Mouse (Mus musculus) intestine, embryonic 14.5 days (tissue): ENCODE measurements around the gene Steap3. TPM values are rescaled to one million over a fixed set of nuclear protein-coding genes. Genes with fewer than 3 reads are reported as not detected.

Source experiments
- ATAC-seq: fragments of 200-750 bp; cut with Nextera tagmentation; replicated peaks from 2 replicates; pipeline ENCODE4 v1.8.0; 2017; ENCODE audit warnings: low read depth, moderate number of reproducible peaks, moderate TSS enrichment, moderate library complexity; ENCODE audit not compliant: low FRiP score, low TSS enrichment
- DNase-seq: peaks from one replicate; pipeline ENCODE4 v3.0.0-alpha.2; 2018; ENCODE audit warnings: low spot score
- H3K27ac ChIP-seq: fragments of 300-500 bp; sonication (generic); 2 replicates; pipeline ENCODE4 v1.5.1; 2014; ENCODE audit warnings: low read depth, mild to moderate bottlenecking, control low read depth
- H3K27me3 ChIP-seq: fragments of 300-500 bp; sonication (generic); replicated peaks from 2 replicates; pipeline ENCODE4 v1.6.1; 2014; ENCODE audit warnings: low read length, control low read depth; ENCODE audit not compliant: control insufficient read depth, insufficient read depth
- H3K36me3 ChIP-seq: fragments of 300-500 bp; sonication (generic); 2 replicates; pipeline ENCODE4 v1.6.1; 2014; ENCODE audit warnings: low read length, control low read depth; ENCODE audit not compliant: control insufficient read depth, insufficient read depth
- H3K4me1 ChIP-seq: fragments of 300-500 bp; sonication (generic); replicated peaks from 2 replicates; pipeline ENCODE4 v1.6.1; 2014; ENCODE audit warnings: low read length, control low read depth, mixed read lengths; ENCODE audit not compliant: control insufficient read depth, insufficient read depth
- H3K4me2 ChIP-seq: fragments of 300-500 bp; sonication (generic); 2 replicates; pipeline ENCODE4 v1.6.1; 2014; ENCODE audit warnings: low read length
- H3K4me3 ChIP-seq: fragments of 300-500 bp; sonication (generic); 2 replicates; pipeline ENCODE4 v1.5.1; 2014; ENCODE audit warnings: low read depth, low read length, control low read depth, mixed read lengths
- H3K9ac ChIP-seq: fragments of 300-500 bp; sonication (generic); 2 replicates; pipeline ENCODE4 v1.6.1; 2014; ENCODE audit warnings: mild to moderate bottlenecking, low read length
- H3K9me3 ChIP-seq: fragments of 300-500 bp; sonication (generic); 2 replicates; pipeline ENCODE4 v1.6.1; 2016; ENCODE audit warnings: low read length, control low read depth; ENCODE audit not compliant: control insufficient read depth
- WGBS: fragments of 180-500 bp; shearing (Covaris S2); extraction: QIAGEN DNeasy Blood & Tissue Kit; methylation state at CpG from one replicate; pipeline ENCODE4 v1.1.7; 2014; 5-methylcytosine and 5-hydroxymethylcytosine counted together
- polyA plus RNA-seq: library from polyadenylated mRNA; unstranded; fragments of >200 nt; fragmentation: Nextera tagmentation; extraction: Ambion mirVana; gene quantifications from 2 replicates; pipeline ENCODE4 v1.2.1, GENCODE M21; 2014

Steap3 gene
- polyA plus RNA-seq, 1 experiment from 2014 or later: 3.1 TPM

DNA sequence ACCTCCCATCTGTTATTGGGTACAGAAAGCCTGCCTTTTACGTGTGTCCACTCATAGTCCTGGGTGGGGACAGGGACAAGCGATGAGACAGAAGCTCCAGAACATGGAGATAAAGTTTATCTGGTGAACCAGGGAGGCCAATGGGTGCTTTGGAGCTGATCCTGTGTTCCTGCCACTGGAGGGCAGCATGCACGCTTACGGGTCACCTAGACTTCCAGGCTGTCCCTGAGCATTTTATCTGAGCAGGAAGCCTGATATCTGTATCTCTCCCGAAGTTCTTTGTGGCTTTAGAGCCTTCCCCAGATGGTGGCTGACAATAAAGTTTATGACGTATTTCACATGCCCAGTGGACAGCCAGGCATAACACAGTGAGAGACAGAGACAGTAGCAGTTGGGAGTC is 41.2 kb downstream of the Steap3 start:
- no peaks in the 10 kb centered on the region for H3K9me3 ChIP-seq
- no peak overlapping the region for H3K4me2 ChIP-seq
- DNase-seq (peak; percentile 58), ATAC-seq (no peak)
- no peaks in the 10 kb centered on the region for H3K27me3 ChIP-seq
- H3K9ac ChIP-seq: no peak overlapping the region
- H3K27ac ChIP-seq: no peak overlapping the region
- H3K4me1 ChIP-seq: no peaks in the 10 kb centered on the region
- 33% methylated on average over 6 of the region's 6 CpGs for WGBS
- H3K4me3 ChIP-seq: no peak overlapping the region
- no peaks in the 10 kb centered on the region for H3K36me3 ChIP-seq

DNA sequence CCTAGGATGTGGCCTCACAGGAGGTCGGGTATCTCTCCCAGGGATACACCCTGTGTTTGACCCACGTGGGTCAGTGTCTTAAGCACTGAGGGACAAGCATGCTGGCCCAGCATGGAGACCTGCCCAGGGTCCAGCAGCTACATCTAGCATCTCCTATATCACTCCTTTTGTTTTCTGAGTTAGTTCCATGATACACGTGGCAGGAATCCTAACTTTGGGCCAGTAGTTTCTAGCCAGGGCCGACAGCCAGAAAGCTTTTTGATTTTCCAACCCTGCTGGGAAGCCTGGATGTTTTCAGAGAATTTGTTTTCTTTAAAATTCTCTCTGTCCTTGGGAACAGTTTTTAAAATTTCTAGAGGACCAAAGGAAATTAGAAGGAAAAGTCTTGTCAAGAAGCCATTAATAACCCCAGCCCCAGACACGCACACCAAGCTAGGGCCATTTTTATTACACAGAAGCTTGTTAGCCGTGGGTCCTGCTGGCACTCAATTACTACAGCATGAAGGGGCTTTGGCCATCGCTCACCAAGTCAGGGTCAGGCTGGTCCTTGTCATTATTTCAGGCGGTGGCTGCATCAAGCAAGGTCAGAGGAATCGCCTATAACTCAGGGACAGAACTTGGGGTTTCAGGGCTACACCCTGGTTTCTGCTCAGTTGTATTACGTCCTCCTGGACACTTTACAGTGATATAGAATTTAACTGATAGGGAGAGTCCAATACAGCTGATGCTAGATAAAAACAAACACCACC is 42.6 kb downstream of the Steap3 start:
- ATAC-seq (no peak), DNase-seq (no peak)
- Histone ChIP-seq H3K9me3 (no peaks in the 10 kb centered on the region), H3K4me3 (no peak overlapping the region), H3K9ac (no peak overlapping the region), H3K4me2 (no peak overlapping the region), H3K36me3 (no peaks in the 10 kb centered on the region), H3K27ac (no peak overlapping the region), H3K27me3 (no peaks in the 10 kb centered on the region), H3K4me1 (no peaks in the 10 kb centered on the region)
- WGBS: 79% methylated on average over 10 of the region's 10 CpGs

DNA sequence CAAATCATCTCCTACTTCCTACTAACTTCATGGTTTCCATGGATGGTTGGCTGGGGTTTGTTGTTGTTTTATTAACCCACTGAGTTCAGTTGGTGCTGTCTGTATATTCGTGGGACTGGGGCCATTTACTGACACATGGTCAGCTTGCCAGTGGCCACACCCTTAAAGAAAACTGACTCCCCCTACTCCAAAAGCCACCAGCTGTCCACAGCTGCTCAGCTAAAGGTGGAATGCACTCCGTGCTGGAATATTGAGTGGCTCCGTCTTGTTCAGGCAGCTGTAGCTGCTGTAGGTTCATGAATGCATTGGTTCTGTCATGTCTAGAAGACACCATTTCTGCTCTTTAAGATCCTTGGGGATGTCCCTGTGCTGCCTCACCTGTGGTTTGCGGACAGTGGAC is 48.9 kb downstream of the Steap3 start:
- no peak for DNase-seq

DNA sequence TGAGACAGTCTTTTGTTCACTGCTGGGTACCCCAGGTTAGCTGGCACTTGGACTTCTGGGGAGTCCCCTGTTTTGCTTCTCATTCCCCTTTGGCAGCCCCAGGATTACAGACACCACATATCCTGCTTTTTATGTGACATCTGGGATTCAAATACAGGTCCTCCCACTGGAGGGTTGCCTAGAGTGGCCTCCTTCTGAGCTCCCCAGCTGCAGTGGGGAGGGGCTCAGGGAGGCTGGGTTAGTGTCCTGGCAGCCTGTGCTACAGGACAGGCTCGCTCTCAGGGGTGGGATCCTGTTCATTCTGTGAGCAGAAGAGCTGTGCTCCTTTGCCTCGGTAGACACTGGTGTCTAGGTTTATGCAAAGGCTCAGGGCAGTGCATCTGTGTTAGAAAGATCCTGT is 51.2 kb downstream of the Steap3 start:
- no peak overlapping the region for H3K4me3 ChIP-seq
- ATAC-seq: no peak
- H3K9me3 ChIP-seq: no peaks in the 10 kb centered on the region
- H3K9ac ChIP-seq: no peak overlapping the region
- H3K27me3 ChIP-seq: no peaks in the 10 kb centered on the region
- H3K36me3 ChIP-seq: no peaks in the 10 kb centered on the region
- 34% methylated on average over 2 of the region's 2 CpGs for WGBS
- H3K4me2 ChIP-seq: no peak overlapping the region
- H3K27ac ChIP-seq: no peak overlapping the region
- H3K4me1 ChIP-seq: no peaks in the 10 kb centered on the region
- DNase-seq: no peak

More for the DNA sequence above, 48.9 kb downstream of the Steap3 start:
- Histone ChIP-seq H3K27ac (no peak overlapping the region), H3K9me3 (no peaks in the 10 kb centered on the region), H3K4me2 (no peak overlapping the region), H3K4me3 (no peak overlapping the region), H3K4me1 (no peaks in the 10 kb centered on the region), H3K36me3 (no peaks in the 10 kb centered on the region), H3K27me3 (no peaks in the 10 kb centered on the region), H3K9ac (no peak overlapping the region)
- 42% methylated on average over 4 of the region's 4 CpGs for WGBS
- ATAC-seq: no peak

DNA sequence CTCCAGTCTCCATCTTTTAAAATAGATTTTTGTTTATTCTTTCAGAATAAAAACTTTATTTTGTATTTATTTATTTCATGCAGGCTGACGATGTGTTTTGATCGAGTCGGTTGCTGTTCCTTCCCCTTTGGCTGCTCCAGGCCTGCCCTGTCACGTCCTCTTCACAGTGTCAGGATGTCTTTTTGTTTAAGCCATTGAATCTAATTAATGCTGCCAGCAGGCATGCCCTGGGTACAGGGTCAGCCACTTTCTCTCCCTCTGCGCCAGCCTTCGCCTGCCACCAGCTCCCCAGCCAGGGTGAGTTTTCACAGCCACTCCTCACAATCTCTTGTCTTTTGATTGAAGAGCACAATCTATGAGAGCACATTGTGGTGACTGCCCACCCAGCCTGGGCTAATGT is 51.7 kb downstream of the Steap3 start:
- Histone ChIP-seq H3K4me3 (no peak overlapping the region), H3K4me2 (no peak overlapping the region), H3K9ac (no peak overlapping the region), H3K27ac (no peak overlapping the region), H3K9me3 (no peaks in the 10 kb centered on the region), H3K27me3 (no peaks in the 10 kb centered on the region), H3K4me1 (no peaks in the 10 kb centered on the region), H3K36me3 (no peaks in the 10 kb centered on the region)
- 62% methylated on average over 6 of the region's 6 CpGs for WGBS
- ATAC-seq (no peak), DNase-seq (no peak)

DNA sequence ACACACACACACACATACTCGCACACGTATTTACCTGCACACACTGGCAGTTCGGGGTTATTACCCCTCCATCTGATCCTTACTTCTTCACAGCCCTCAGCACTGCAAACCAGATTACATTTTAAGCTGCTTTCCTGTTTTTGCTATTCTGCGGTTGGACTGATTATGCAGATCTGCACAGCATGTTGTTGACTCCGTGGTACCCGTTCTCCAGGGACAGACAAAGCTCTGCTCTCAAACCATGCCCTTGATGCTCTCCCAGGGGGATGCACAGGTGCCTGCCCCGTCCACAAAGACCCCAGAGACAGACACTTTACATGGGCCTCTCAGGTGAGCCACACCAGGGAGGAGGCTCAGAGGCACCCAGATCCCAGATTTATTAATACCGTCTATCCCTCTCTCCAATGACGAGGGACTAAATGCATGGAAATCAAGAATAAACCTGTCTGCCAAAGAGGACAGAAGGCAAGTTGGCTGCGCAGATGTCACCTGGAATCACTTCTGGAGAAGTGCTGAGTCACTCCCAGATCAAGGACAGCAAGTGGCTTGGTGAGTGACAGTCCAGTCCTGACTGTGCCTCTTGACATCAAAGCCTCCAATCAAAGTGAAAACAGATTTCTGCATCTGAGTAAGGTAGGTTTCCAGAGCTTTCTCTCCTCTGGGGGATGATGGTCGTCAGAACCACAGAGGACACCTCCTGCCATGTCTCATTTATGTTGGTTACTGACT is 63.8 kb downstream of the Steap3 start:
- Histone ChIP-seq H3K4me1 (no peaks in the 10 kb centered on the region), H3K9me3 (no peaks in the 10 kb centered on the region), H3K9ac (no peak overlapping the region), H3K27ac (no peak overlapping the region), H3K36me3 (no peaks in the 10 kb centered on the region), H3K27me3 (no peaks in the 10 kb centered on the region), H3K4me2 (no peak overlapping the region), H3K4me3 (no peak overlapping the region)
- DNase-seq: no peak
- ATAC-seq: no peak
- 79% methylated on average over 11 of the region's 11 CpGs for WGBS

DNA sequence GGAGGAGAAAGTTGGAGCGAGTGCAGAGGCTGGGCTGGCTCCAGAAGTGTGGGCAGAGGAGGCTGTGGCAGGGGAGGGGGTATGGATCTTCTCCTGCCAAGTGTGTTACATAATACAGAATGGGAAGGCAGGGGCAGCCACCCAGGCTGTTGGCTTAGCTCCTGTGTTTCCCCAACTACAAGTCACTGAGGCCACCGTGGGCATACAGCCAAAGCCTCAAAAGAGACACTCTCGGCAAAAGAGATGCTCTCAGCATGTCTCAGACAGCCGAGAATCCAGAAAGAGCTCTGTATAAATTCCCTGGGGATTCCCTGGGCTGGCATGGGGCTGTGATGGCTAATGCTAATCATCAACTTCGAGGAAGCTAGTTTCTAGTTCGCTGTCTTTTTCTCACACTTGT is 64.9 kb downstream of the Steap3 start:
- Histone ChIP-seq H3K9ac (no peak overlapping the region), H3K27ac (no peak overlapping the region), H3K4me1 (no peaks in the 10 kb centered on the region), H3K4me2 (no peak overlapping the region), H3K27me3 (no peaks in the 10 kb centered on the region), H3K9me3 (no peaks in the 10 kb centered on the region), H3K4me3 (no peak overlapping the region), H3K36me3 (no peaks in the 10 kb centered on the region)
- no peak for ATAC-seq
- 72% methylated on average over 6 of the region's 6 CpGs for WGBS
- no peak for DNase-seq

DNA sequence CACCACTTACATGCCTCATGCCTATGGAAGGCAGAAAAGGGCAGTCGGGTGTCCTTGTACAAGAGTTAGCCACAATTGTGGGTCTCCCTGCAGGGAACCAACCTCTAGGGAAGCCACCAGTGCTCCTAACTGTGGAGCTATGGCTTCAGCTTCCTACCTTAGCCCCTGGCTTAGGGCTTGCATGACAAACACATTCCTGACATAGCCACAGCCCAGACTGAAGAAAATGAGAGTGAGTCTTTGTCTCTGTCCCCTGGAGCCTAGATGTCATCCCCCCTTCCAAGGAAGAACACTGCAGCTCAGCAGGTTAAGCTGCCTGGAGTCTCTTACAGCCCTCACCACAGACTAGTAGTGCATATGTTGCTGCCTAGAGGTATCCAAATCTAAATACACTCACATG is 67.7 kb downstream of the Steap3 start:
- no peak overlapping the region for H3K9ac ChIP-seq
- H3K36me3 ChIP-seq: no peaks in the 10 kb centered on the region
- no peaks in the 10 kb centered on the region for H3K27me3 ChIP-seq
- no peaks in the 10 kb centered on the region for H3K9me3 ChIP-seq
- 55% methylated on average over 1 of the region's 1 CpGs for WGBS
- no peak overlapping the region for H3K4me3 ChIP-seq
- no peak overlapping the region for H3K4me2 ChIP-seq
- no peak overlapping the region for H3K27ac ChIP-seq
- no peaks in the 10 kb centered on the region for H3K4me1 ChIP-seq
- ATAC-seq (no peak), DNase-seq (no peak)

DNA sequence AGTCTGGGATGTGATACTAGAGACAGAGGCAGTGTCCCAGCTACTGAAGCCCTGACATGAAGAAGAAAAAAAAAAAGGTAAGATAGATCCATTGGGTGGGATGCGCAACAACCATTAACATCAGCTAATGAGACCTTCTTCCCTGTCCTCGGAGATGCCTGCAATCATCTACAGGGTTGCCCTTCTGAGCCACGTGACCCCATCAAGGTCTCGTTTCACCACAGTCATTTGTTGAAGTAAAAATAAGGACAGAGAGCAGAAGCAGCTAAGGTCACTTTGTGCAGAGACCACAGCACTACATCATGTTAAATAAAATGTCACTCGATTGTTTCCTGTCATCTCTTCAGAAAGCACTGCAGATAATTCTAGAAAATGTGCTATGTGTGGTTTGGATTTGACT is 68.7 kb downstream of the Steap3 start:
- H3K27me3 ChIP-seq: no peaks in the 10 kb centered on the region
- H3K4me1 ChIP-seq: no peaks in the 10 kb centered on the region
- ATAC-seq (no peak), DNase-seq (no peak)
- H3K9me3 ChIP-seq: no peaks in the 10 kb centered on the region
- WGBS: 74% methylated on average over 5 of the region's 5 CpGs
- no peak overlapping the region for H3K4me3 ChIP-seq
- no peak overlapping the region for H3K9ac ChIP-seq
- H3K27ac ChIP-seq: no peak overlapping the region
- H3K36me3 ChIP-seq: no peaks in the 10 kb centered on the region
- H3K4me2 ChIP-seq: no peak overlapping the region
